Mouse (Mus musculus): ENCODE data around the gene Tmem52.
"Not testable (repeated sequence)": the region's sequence is repeated elsewhere in the genome, so short reads cannot be mapped to it uniquely, and the experiment has no call there.

The Tmem52 gene

GRCm38 (mm10) chr4:155468952-155469351, at the start of gene Tmem52:
Tmem52 (plus strand) TSS chr4:155469114.
- DNase-seq (ENCODE audit: low read depth, low spot score), result no peak

DNA sequence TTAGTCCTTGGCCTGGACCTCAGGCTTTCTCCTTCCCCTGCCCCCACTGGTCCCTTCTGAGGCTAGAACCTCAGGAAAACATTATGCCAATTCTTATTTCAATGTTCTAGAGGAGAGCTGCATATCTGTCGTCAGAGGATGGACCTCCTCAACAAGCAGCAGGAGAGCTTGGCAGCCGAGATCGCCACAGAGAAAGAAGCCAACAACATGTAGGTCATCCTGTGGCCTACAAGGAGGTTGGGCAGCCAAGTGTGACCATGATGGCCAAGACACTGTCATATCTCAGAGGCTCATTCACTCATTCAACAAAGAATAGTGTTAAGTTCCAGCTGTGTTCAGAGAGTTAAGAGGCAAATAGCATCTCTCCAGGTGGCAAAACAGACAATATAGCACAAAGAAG, 48.8 kb upstream of the Tmem52 start:
- DNase-seq (ENCODE audit: low read depth, low spot score), result no peak

GRCm38 (mm10) chr4:155421412-155422370, 47.2 kb upstream of the Tmem52 start:
- DNase-seq (ENCODE audit: low read depth, low spot score), result not testable (repeated sequence)

GRCm38 (mm10) chr4:155423988-155424387, 44.9 kb upstream of the Tmem52 start:
- DNase-seq (ENCODE audit: low read depth, low spot score), result no peak

GRCm38 (mm10) chr4:155426272-155426671, 42.6 kb upstream of the Tmem52 start:
- DNase-seq (ENCODE audit: low read depth, low spot score), result no peak

DNA sequence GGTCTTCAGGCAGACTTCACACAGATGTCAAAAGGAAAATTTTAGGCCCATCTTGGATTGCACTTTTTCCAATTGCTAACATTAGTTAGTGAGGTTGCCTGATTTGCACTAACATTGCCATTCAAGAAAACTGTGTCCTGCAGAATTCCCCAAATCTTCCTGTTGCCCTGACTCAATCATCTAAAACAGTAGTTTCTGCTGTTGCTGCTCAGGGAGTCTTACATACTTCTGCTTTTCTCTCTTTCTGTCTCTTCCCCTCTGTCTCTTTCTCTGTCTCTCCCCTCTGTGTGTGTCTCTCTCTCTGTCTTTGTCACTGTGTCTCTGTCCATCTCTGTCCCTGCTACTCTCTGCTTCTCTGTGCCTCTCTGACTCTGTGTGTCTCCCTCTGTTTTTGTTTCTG, 40.5 kb upstream of the Tmem52 start:
- DNase-seq (ENCODE audit: low read depth, low spot score), result no peak

DNA sequence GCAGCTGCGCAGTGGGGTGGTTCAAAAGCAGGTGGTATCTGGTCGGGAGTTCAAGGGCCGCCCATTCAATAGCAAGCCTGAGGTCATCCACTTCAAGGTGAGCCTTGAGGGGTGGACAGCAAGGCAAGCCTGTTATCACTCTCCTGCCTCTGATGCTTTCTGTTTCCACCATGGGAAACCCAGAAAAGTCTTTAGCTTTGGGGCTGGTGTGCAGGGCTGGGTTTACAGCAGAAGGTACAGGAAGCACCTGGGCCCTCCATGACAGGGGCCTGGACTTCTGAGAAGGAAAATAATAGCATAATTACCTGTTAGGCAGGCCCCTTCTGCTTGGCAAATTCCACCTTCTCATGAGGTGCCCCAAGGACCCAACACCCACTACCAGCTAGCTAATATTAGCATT, 39.7 kb upstream of the Tmem52 start:
- no peak for DNase-seq (ENCODE audit: low read depth, low spot score)

GRCm38 (mm10) chr4:155432358-155432757, 36.6 kb upstream of the Tmem52 start:
- DNase-seq (ENCODE audit: low read depth, low spot score), result no peak

DNA sequence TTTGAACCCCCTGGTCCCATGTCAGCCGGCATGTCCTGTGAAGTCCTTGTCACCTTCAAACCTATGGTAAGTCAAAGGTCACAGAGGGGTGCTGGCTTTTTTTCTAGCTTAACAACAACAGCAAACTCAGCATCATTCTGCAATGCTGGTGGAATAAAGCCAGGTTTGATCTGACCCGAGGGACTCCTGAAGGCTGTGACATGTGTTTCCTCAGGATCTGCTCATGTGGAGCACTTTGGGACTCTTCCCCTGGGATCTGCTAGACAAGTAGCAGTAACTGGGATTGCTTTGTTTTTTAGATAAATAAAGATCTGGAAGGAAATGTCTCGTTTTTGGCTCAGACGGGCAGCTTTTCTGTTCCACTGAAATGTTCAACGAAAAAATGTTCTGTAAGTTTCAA, 34.9 kb upstream of the Tmem52 start:
- no peak for DNase-seq (ENCODE audit: low read depth, low spot score)

DNA sequence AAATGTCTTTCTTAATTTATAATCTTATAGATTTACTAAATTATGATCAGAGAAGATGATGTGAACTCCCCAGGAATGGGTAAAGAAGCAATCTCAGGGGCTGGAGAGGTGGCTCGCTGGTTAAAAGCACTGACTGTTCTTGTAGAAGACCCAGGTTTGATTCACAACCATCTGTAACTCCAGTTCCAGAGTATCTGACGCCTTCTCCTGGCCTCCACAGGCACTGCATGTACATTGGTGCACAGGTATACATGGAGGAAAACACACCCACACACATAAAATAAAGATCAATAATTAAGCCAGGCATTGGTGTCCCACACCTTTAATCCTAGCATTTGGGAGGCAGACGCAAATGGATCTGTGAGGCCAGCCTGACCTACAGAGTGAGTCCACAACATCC, 26.1 kb upstream of the Tmem52 start:
- no peak for DNase-seq (ENCODE audit: low read depth, low spot score)

DNA sequence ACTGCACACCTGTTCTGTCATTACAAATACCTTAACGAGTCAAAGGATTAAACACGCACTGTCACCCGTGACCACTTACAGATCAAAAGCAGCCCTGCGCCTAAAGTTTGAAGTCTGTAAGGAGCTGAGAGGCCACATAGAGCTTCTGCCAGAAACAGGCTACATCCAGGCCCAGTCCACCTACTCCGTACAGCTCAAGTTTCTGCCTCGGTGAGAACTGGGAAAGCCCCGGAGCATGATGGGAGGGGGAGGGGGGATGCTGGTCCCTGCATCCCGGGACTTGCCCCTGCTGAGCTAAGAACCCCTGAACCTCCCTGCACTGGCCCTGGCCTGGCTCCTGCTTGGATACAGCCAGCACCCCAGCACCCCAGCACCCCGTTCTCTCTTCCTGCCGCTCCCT, 17.3 kb upstream of the Tmem52 start:
- no peak for DNase-seq (ENCODE audit: low read depth, low spot score)

DNA sequence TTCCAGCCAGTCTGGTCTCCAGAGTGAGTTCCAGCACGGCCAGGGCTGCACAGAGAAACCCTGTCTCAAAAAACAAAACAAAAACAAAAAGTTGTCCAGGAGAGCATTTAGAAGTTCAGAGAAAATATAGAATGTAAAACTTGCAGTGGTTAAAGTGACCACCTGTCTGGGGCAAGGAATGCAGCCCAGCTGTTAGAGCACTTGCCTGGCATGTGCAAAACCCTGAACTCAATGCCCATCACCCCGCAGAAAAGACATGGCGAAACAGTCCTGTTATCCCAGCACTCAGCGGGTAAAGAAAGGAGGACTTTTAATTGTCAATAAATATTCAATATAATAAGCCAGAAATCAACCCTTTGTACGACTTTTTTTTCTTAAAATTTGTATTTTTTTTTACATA, 10.3 kb upstream of the Tmem52 start:
- DNase-seq (ENCODE audit: low read depth, low spot score), result no peak

GRCm38 (mm10) chr4:155463050-155463449, 5.9 kb upstream of the Tmem52 start:
- no peak for DNase-seq (ENCODE audit: low read depth, low spot score)

DNA sequence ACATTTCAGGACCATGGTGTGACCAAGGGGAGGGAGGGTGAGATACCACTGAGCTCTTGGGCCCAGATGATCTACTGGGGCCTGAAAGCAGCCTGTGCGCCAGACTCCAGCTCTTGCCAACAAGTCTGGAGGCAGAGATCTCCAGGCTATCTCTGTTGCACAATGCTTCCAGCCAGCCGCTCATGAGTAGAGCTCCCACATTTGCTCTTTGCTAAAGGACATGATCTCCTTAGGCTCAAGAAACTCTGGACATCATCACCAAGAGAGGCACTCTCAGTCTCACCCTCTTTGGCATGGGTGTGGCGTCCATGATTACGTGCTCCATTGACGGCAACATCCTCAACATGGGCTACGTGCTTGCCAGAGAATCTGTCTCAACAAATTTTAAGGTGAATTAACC, 5.3 kb upstream of the Tmem52 start:
- DNase-seq (ENCODE audit: low read depth, low spot score), result no peak

GRCm38 (mm10) chr4:155464061-155464460, 4.9 kb upstream of the Tmem52 start:
- DNase-seq (ENCODE audit: low read depth, low spot score), result no peak

GRCm38 (mm10) chr4:155465607-155466006, 3.3 kb upstream of the Tmem52 start:
- no peak for DNase-seq (ENCODE audit: low read depth, low spot score)

- no peak for DNase-seq (ENCODE audit: low read depth, low spot score)
Measured at GRCm38 (mm10) chr4:155466080-155466479, 2.8 kb upstream of the Tmem52 start.

- no peak for DNase-seq (ENCODE audit: low read depth, low spot score)
Measured at GRCm38 (mm10) chr4:155467237-155468010, 1.5 kb upstream of the Tmem52 start.

GRCm38 (mm10) chr4:155469590-155470262, 812 bp downstream of the Tmem52 start:
- DNase-seq (ENCODE audit: low read depth, low spot score), result no peak

DNA sequence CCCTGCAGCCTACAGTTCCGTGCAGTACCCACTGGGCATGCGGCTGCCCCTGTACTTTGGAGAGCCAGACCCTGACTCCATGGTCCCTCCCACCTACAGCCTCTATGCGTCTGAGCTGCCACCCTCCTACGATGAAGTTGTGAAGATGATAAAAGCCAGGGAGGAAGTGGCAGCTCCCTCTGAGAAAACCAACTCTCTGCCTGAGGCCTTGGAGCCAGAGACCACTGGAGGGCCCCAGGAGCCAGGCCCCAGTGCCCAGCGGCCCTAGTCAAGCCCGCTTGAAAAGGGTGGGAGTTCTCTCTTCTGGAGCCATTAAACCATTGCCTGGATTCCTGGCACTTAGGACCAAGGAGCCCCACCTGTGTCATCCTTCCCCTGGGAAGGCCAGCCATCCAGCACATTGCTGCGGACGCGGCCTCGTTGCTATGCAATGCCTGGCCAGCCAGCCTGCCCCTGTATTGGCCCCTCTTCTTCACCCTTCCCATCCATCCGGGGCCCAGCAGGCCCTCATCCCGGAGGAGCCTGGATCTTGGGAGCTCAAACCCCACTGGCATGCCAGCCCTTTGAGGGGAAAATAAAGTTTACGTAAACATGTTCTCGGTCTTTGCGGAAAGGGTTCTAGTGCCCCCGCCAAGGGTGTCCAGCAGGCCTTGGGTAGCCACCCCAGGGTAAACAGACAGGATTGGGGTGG, 1.5 kb downstream of the Tmem52 start:
- no peak for DNase-seq (ENCODE audit: low read depth, low spot score)

- no peak for DNase-seq (ENCODE audit: low read depth, low spot score)
Measured at GRCm38 (mm10) chr4:155470997-155471396, 2.1 kb downstream of the Tmem52 start.

GRCm38 (mm10) chr4:155471406-155471805, 2.5 kb downstream of the Tmem52 start:
- no peak for DNase-seq (ENCODE audit: low read depth, low spot score)

Measured in 3T3-L1 (cell line).